Mouse (Mus musculus) C2C12 (cell line): Measurements from ENCODE around the gene Preb. TPM values are rescaled to one million over a fixed set of nuclear protein-coding genes. Genes with fewer than 3 reads are reported as not detected.

Source experiments
- H3K27me3 ChIP-seq: one replicate; pipeline ENCODE4 v1.6.1; 2011; ENCODE audit not compliant: control insufficient read depth, insufficient read depth, insufficient read length
- H3K36me3 ChIP-seq: one replicate; pipeline ENCODE4 v1.6.1; 2011; ENCODE audit not compliant: control insufficient read depth, insufficient read depth
- H3K4me3 ChIP-seq: one replicate; pipeline ENCODE4 v1.5.1; 2011; ENCODE audit warnings: mild to moderate bottlenecking, control low read depth; ENCODE audit not compliant: poor library complexity, insufficient read depth, severe bottlenecking
- H3K79me2 ChIP-seq: one replicate; pipeline ENCODE4 v1.6.1; 2011; ENCODE audit not compliant: control insufficient read depth, insufficient read depth
- H3K79me3 ChIP-seq: one replicate; pipeline ENCODE4 v1.6.1; 2011; ENCODE audit warnings: low read depth, control low read depth
- H3ac ChIP-seq: one replicate; pipeline ENCODE3; 2011; ENCODE audit warnings: low read depth; ENCODE audit not compliant: control insufficient read depth, insufficient read length
- CEBPB ChIP-seq: IDR thresholded peaks from one replicate; pipeline ENCODE4 v1.6.1; 2011; ENCODE audit warnings: low read depth, mild to moderate bottlenecking, control low read depth, moderate library complexity
- CTCF ChIP-seq: IDR thresholded peaks from one replicate; pipeline ENCODE4 v1.5.1; 2011; ENCODE audit not compliant: control insufficient read depth, insufficient read depth, insufficient read length
- FOSL1 ChIP-seq: IDR thresholded peaks from one replicate; pipeline ENCODE4 v1.8.0; 2011; ENCODE audit warnings: mild to moderate bottlenecking, low read length; ENCODE audit not compliant: poor library complexity, insufficient read depth, severe bottlenecking
- MAX ChIP-seq: IDR thresholded peaks from one replicate; pipeline ENCODE4 v1.6.1; 2011; ENCODE audit warnings: mild to moderate bottlenecking, control low read depth
- MYOD1 ChIP-seq: IDR thresholded peaks from one replicate; pipeline ENCODE4 v1.6.1; 2011; ENCODE audit warnings: low read depth; ENCODE audit not compliant: control insufficient read depth, insufficient read length
- MYOG ChIP-seq: IDR thresholded peaks from one replicate; pipeline ENCODE4 v1.6.1; 2011; ENCODE audit not compliant: control insufficient read depth, insufficient read length; ENCODE audit errors: extremely low read depth
- USF1 ChIP-seq: IDR thresholded peaks from one replicate; pipeline ENCODE4 v1.6.1; 2011; ENCODE audit warnings: low read depth, mild to moderate bottlenecking, control low read depth, moderate library complexity
- polyA plus RNA-seq: library from polyadenylated mRNA; unstranded; fragments of >200 nt; fragmentation: generic; extraction: Trizol; gene quantifications from one replicate; pipeline ENCODE4 v1.2.1, GENCODE M21; 2012; ENCODE audit warnings: missing spikeins

Gene Preb
- polyA plus RNA-seq, 1 experiment = 108 TPM

DNA sequence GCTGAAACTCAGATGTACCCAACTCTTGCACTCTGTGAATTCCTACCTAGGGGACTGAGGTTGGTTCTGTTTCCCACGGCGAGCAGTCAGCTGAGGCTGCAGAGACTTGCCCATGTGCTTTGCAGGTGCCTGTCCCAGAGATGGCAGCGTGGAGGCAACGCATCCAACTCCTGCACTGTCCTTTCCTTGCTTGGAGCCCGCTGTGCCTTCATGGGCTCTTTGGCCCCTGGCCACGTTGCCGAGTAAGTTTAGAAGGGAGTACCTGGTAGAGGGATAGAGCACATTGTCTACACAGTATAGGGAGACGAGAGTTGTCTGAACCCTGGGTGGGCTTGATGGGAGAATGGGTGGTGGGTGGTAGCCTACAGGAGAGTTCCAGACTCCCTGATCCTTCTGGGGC is 35.5 kb downstream of the Preb start:
- no peaks in the 10 kb centered on the region for H3K79me2 ChIP-seq
- TF ChIP-seq FOSL1 (no peak), USF1 (no peak), MYOG (no peak), MYOD1 (no peak), MAX (no peak), CEBPB (no peak), CTCF (no peak)

DNA sequence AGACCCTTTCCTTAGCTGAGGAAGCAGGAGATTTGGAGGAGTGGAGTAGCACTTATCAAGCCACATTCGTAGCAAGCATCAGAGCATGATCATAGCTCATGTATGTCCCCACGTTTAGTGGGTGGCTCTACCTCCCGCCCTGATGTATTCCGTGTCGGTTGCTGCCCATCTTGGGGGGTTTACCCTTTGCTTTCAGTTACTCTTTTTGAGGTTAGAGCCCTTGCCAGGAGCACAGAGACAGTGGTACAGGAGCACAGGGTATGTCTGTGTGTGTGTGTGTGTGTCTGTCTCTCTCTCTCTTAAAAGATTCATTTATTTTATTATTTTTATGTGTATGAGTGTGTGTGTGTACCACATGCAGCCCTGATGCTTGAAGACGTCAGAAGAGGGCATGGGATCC is 37.0 kb downstream of the Preb start:
- no peaks in the 10 kb centered on the region for H3K79me3 ChIP-seq
- H3K79me2 ChIP-seq = no peaks in the 10 kb centered on the region
- no peaks in the 10 kb centered on the region for H3K36me3 ChIP-seq
- no peak overlapping the region for H3ac ChIP-seq
- no peak overlapping the region for H3K4me3 ChIP-seq
- no peak for TF ChIP-seq MYOD1
- TF ChIP-seq USF1 = no peak
- TF ChIP-seq MAX = no peak
- TF ChIP-seq CTCF = no peak
- TF ChIP-seq MYOG = no peak
- no peak for TF ChIP-seq CEBPB
- TF ChIP-seq FOSL1 = no peak
- H3K27me3 ChIP-seq = no peaks in the 10 kb centered on the region

More for the DNA sequence above, 35.5 kb downstream of the Preb start:
- Histone ChIP-seq H3K27me3 (no peaks in the 10 kb centered on the region), H3K79me3 (no peaks in the 10 kb centered on the region), H3ac (no peak overlapping the region), H3K36me3 (no peaks in the 10 kb centered on the region), H3K4me3 (no peak overlapping the region)

DNA sequence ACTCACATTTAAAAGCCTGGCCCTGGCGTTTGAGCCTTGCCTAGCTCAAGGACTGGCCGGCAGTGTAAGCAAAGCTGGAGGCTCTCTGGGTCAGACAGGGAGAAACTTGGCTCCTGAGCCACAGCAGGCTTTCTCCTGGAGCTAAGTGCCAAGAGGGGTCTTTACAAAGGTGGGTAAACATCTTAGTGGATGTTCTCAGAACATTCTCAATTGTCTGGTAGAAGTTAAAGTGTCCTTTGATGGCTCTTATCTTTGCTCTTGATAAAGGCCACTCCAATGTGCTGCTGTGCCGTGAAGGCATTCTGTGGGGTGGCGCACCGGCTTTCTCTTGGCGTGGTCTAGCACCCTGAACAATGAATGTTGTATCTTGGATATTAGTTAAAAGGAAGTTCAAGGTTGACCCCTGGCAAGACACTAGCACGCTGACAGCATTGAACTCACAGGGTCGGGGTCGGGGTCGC is 37.5 kb downstream of the Preb start:
- TF ChIP-seq FOSL1 (no peak), MYOG (no peak), CTCF (no peak), USF1 (no peak), CEBPB (no peak), MAX (no peak), MYOD1 (no peak)
- no peaks in the 10 kb centered on the region for H3K36me3 ChIP-seq
- H3K79me3 ChIP-seq = no peaks in the 10 kb centered on the region
- no peak overlapping the region for H3ac ChIP-seq
- H3K27me3 ChIP-seq = no peaks in the 10 kb centered on the region
- H3K79me2 ChIP-seq = no peaks in the 10 kb centered on the region
- no peak overlapping the region for H3K4me3 ChIP-seq

DNA sequence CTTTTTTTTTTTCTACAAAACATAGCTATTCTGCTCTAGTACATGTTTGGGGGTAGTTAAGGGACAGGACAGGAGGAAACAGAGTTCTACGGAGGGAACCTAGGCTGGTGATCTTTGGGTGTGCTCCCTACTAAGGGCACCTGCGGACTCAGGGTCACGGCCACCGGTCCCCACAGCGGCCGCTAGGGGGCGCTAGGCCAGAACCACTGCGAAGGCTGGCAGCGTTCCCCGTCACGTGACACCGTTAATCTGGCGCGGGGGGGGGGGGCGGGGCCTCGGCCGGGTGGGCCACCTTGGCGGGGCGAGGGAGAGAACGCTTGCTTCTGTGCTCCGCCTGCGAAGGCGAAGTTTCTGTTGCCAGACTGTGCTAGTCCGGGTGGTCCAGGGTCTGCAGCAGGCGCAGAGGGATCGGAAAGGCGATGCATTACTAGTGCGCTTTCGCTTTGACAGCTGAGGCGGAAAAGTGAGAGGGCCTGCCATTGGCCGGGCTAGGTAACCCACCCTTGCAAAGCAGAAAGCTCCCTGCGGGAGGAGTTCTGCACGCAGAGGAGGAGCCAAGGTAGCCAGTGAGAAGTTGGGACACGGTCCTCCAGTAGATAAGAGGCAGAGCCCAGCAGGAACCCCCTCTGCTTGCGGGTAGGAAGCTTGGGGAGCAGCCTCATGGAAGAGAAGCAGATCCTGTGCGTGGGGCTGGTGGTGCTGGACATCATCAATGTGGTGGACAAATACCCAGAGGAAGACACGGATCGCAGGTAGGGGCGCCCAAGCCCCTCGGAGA is 38.7 kb downstream of the Preb start, which contains the start of gene Khk:
Khk (plus strand) TSS at position 176 of the 778 bp plus-strand sequence.
- no peaks in the 10 kb centered on the region for H3K79me3 ChIP-seq
- no peaks in the 10 kb centered on the region for H3K79me2 ChIP-seq
- H3K36me3 ChIP-seq = no peaks in the 10 kb centered on the region
- no peaks in the 10 kb centered on the region for H3K27me3 ChIP-seq
- H3ac ChIP-seq = peak within 1 kb of the TSS; percentile 62
- TF ChIP-seq FOSL1 = no peak
- peak; percentile 90 for TF ChIP-seq CTCF
- no peak for TF ChIP-seq CEBPB
- no peak for TF ChIP-seq MYOD1
- no peak for TF ChIP-seq MYOG
- TF ChIP-seq MAX = no peak
- peak; percentile 84 for TF ChIP-seq USF1
- peak within 1 kb of the TSS; percentile 28 for H3K4me3 ChIP-seq

DNA sequence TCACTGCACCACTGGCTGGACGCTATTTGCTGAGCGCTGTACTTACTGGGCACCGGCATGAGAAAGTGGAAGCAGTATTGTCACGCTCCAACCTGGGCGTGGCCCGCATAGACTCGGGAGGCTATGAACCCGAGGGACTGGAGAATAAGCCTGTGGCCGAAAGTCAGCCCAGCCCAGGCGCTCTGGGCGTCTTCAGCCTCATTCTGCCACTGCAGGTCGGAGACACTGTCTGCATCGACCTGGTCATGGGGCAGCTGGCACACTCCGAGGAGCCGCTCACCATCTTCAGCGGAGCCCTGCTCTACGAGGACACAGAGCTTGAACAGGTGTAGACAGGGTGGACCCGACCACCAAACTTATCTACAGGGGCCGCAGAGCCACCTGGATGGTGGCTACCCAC is 39.5 kb downstream of the Preb start:
- H3K4me3 ChIP-seq = no peak overlapping the region

More for the DNA sequence above, 39.5 kb downstream of the Preb start:
- no peak for TF ChIP-seq CTCF
- Histone ChIP-seq H3K79me2 (no peaks in the 10 kb centered on the region), H3K27me3 (no peaks in the 10 kb centered on the region), H3K79me3 (no peaks in the 10 kb centered on the region), H3ac (no peak overlapping the region), H3K36me3 (no peaks in the 10 kb centered on the region)
